Mouse (Mus musculus): ENCODE measurements around the gene Rxfp2.

DNA sequence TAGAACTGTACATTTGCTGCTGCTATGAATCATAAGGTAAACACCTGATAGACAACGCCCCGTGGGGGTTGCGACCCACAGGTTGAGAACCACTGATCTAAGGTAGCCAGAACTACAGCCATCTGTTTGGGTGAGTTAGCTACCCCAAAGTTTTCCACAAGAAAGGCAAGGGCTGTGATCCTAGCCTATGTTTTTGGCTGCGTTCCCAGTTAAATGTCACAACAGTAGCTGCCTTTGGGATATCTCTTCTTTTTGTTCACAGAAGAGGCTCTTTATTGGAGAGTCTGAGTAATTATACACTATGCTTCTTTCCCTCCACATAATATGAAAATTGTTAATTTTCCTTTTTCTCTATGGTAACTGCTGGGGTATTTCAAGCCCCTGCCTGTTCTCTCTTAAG, 96.3 kb downstream of the Rxfp2 start:
- no peak for TF ChIP-seq SIN3A (IDR thresholded peaks at IDR 0.05; ENCODE audit: low read length)
- TF ChIP-seq CTCF (conservative IDR thresholded peaks at IDR 0.05 in 1 of 2, IDR thresholded peaks at IDR 0.05 in 1 of 2; ENCODE audit: low read depth in 2 of 2, low read length in 2 of 2), result no peak
- no peak for TF ChIP-seq MAX (IDR thresholded peaks at IDR 0.05; ENCODE audit: low read length)
- TF ChIP-seq ZKSCAN1 (IDR thresholded peaks at IDR 0.05; ENCODE audit: borderline replicate concordance, low read depth, low read length), result no peak
- no peak for TF ChIP-seq ZNF384 (IDR thresholded peaks at IDR 0.05; ENCODE audit: low read depth, low read length)
- no peak for TF ChIP-seq MAFK (IDR thresholded peaks at IDR 0.05; ENCODE audit: insufficient replicate concordance, low read length)
- TF ChIP-seq POLR2A (IDR thresholded peaks at IDR 0.05; ENCODE audit: low read depth, low read length), result no peak
